Mouse (Mus musculus) liver, embryonic 14.5 days (tissue): Measurements from ENCODE around the gene Iqgap2. TPM values are rescaled to one million over a fixed set of nuclear protein-coding genes. Genes with fewer than 3 reads are reported as not detected.

Source experiments
- ATAC-seq: fragments of 200-750 bp; cut with Nextera tagmentation; 2 replicates; pipeline ENCODE4 v1.8.0; 2017; ENCODE audit warnings: moderate number of reproducible peaks, mild to moderate bottlenecking, moderate library complexity; ENCODE audit not compliant: insufficient read depth
- DNase-seq, 3 experiments: peaks; one replicate each; pipeline ENCODE4 v3.0.0-alpha.2; 2012 to 2013; ENCODE audit warnings: low read depth in 3 of 3, low spot score in 3 of 3
- H3K27ac ChIP-seq: fragments of 300-500 bp; sonication (generic); 2 replicates; pipeline ENCODE4 v1.5.1; 2014; ENCODE audit warnings: moderate library complexity, mild to moderate bottlenecking, control low read depth, inconsistent platforms
- H3K27me3 ChIP-seq: fragments of 300-500 bp; sonication (generic); 2 replicates; pipeline ENCODE4 v1.6.1; 2014; ENCODE audit warnings: mild to moderate bottlenecking, low read length, moderate library complexity; ENCODE audit not compliant: control insufficient read depth, insufficient read depth
- H3K36me3 ChIP-seq: fragments of 300-500 bp; sonication (generic); replicated peaks from 2 replicates; pipeline ENCODE4 v1.6.1; 2014; ENCODE audit warnings: low read depth; ENCODE audit not compliant: control insufficient read depth, insufficient read depth
- H3K4me1 ChIP-seq, 2 experiments: fragments of 200-500 bp in 1 of 2; fragments of 300-500 bp in 1 of 2; sonication (generic) in 1 of 2; replicated peaks; 2 replicates each; pipeline ENCODE4 v1.6.1; 2012 to 2014; ENCODE audit warnings: antibody characterized with exemption in 1 of 2, inconsistent platforms in 1 of 2, low read length in 1 of 2; ENCODE audit not compliant: control insufficient read depth in 2 of 2, insufficient read depth in 2 of 2
- H3K4me2 ChIP-seq: fragments of 300-500 bp; sonication (generic); 2 replicates; pipeline ENCODE4 v1.6.1; 2014; ENCODE audit warnings: low read depth, mild to moderate bottlenecking, control low read depth, moderate library complexity
- H3K4me3 ChIP-seq, 2 experiments: fragments of 200-500 bp in 1 of 2; fragments of 300-500 bp in 1 of 2; sonication (generic) in 1 of 2; 2 replicates each; pipeline ENCODE4 v1.5.1; 2012 to 2014; ENCODE audit warnings: low read depth in 2 of 2, low read length in 2 of 2, mild to moderate bottlenecking in 2 of 2, control low read depth in 1 of 2, inconsistent platforms in 1 of 2, moderate library complexity in 1 of 2; ENCODE audit not compliant: insufficient read depth in 1 of 2
- H3K9ac ChIP-seq: fragments of 300-500 bp; sonication (generic); replicated peaks from 2 replicates; pipeline ENCODE4 v1.6.1; 2014; ENCODE audit warnings: mild to moderate bottlenecking, control low read depth, moderate library complexity
- H3K9me3 ChIP-seq: fragments of 300-500 bp; sonication (generic); 2 replicates; pipeline ENCODE4 v1.6.1; 2016; ENCODE audit warnings: low read length, mixed read lengths; ENCODE audit not compliant: control insufficient read depth
- CTCF ChIP-seq: IDR thresholded peaks from 2 replicates; pipeline ENCODE4 v1.5.1; 2016; ENCODE audit warnings: antibody characterized with exemption, low read depth, control low read depth
- EP300 ChIP-seq: IDR thresholded peaks from 2 replicates; pipeline ENCODE4 v1.6.1; 2016; ENCODE audit warnings: antibody characterized with exemption, low read depth
- WGBS: fragments of 180-500 bp; shearing (Covaris S2); extraction: QIAGEN DNeasy Blood & Tissue Kit; methylation state at CpG from one replicate; pipeline ENCODE4 v1.1.7; 2014; ENCODE audit not compliant: insufficient replicate concordance; 5-methylcytosine and 5-hydroxymethylcytosine counted together
- polyA plus RNA-seq, 2 experiments: library from polyadenylated mRNA; depleted of rRNA in 1 of 2; stranded (reverse) in 1 of 2; unstranded in 1 of 2; fragments of >200 nt; fragmentation: Nextera tagmentation in 1 of 2; extraction: Ambion mirVana in 1 of 2; gene quantifications; 2 replicates each; pipeline versions ENCODE4 v1.2.1 to v1.2.3; 2012 to 2014

Iqgap2 gene
- polyA plus RNA-seq, 2 experiments, result 10.8 to 11.8 TPM

DNA sequence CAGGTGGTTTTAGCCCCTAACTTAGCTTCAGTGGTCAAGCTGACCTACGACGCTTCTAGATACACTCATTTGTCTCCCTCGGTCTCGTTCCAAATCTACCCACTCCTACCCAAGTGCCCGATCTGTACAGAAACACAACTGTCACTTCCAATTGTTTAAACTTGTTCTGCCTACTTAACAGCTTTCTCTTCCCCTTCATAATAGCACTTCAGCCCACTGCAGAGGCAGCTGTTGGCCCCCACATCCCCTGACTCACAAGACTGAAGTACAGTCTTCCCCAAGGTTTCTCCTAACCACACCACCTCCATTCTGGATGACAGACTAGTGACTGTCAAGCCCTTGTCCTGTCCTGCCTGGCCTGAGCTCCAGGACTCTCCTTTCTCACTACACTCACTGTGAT is 63.1 kb downstream of the Iqgap2 start:
- Histone ChIP-seq H3K4me1 (peaks cover 0 to 6% of the 10 kb centered on the region in 2 experiments; a peak in 2 of 4 replicates), H3K4me2 (no peak overlapping the region), H3K27ac (no peak overlapping the region), H3K36me3 (no peaks in the 10 kb centered on the region), H3K9ac (no peak overlapping the region), H3K4me3 (no peak overlapping the region), H3K27me3 (no peaks in the 10 kb centered on the region), H3K9me3 (no peaks in the 10 kb centered on the region)
- WGBS, result 82% methylated on average over 5 of the region's 5 CpGs
- no peak for TF ChIP-seq CTCF
- no peak for TF ChIP-seq EP300
- no peak for DNase-seq
- ATAC-seq, result no peak

DNA sequence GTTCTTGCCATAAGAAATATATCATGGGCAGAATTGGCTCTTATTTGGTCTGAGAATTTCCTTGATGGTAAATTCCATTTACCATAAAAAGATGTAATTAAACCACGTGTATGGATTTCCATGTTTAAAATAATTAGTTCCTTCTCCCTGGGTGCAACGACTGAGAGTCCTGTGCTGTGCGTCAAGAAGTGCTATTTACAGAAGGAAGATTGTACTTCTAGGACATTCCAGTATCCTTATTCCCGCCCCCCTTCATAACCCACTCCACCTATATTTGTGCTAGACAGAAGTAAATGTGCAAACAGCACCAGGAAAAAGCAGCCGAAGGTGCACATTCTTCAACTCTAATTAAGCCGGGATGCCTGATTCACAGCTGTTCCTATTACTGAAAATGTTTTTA is 65.5 kb downstream of the Iqgap2 start:
- no peak for TF ChIP-seq CTCF
- no peak for TF ChIP-seq EP300
- Histone ChIP-seq H3K27ac (no peak overlapping the region), H3K9ac (no peak overlapping the region), H3K4me3 (no peak overlapping the region), H3K36me3 (no peaks in the 10 kb centered on the region), H3K4me1 (peaks cover 0 to 6% of the 10 kb centered on the region in 2 experiments; a peak in 2 of 4 replicates), H3K4me2 (no peak overlapping the region), H3K27me3 (no peaks in the 10 kb centered on the region), H3K9me3 (no peaks in the 10 kb centered on the region)
- no peak for DNase-seq
- ATAC-seq, result no peak
- WGBS, result 70% methylated on average over 6 of the region's 6 CpGs

DNA sequence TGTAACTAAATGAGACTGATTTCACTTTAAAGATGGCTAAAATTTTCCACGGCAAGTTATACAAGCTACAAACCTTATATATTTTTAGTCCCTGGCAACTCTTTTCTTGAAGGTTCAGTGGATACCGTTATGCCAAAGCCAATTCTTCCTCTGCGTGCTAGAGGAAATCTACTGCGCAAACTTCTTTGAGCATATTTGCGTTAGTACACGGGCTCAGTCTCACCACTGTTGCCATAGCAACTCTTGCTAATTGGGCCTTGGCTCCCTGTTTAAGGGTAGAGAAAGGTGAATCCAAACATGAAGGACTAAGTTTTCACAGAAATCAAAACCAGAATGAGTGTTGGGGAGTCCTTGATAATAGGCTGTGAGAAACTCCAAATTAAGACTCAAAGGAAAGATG is 68.8 kb downstream of the Iqgap2 start:
- TF ChIP-seq CTCF, result no peak
- TF ChIP-seq EP300, result no peak
- Histone ChIP-seq H3K4me2 (no peak overlapping the region), H3K36me3 (no peaks in the 10 kb centered on the region), H3K27me3 (no peaks in the 10 kb centered on the region), H3K9ac (no peak overlapping the region), H3K4me1 (peaks cover 0 to 3% of the 10 kb centered on the region in 2 experiments; a peak in 1 of 4 replicates), H3K4me3 (no peak overlapping the region), H3K9me3 (no peaks in the 10 kb centered on the region), H3K27ac (no peak overlapping the region)
- 75% methylated on average over 6 of the region's 6 CpGs for WGBS
- ATAC-seq, result no peak
- no peak for DNase-seq

DNA sequence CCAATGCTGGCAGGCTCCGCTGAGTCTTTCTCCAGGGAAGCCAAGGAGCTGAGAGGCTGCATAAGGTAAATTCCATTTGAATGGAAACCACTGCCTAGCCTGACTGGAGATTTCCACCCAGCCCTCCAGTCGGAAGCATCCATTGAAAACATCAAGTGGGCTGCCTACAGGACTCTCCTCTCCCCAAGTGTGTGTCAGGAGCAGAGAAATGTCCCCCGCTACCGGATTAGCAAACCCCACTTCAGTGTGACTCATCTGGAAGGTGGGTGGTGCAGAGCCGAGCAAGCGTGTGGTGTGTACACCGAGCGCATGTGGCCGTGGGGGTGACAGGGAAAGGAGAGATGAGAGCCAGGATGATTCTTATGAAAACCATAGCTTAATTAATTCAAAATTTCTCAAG is 71.7 kb downstream of the Iqgap2 start:
- Histone ChIP-seq H3K4me3 (no peak overlapping the region), H3K9ac (no peak overlapping the region), H3K4me2 (no peak overlapping the region), H3K9me3 (no peaks in the 10 kb centered on the region), H3K27me3 (no peaks in the 10 kb centered on the region), H3K27ac (no peak overlapping the region), H3K4me1 (no peaks in the 10 kb centered on the region), H3K36me3 (no peaks in the 10 kb centered on the region)
- TF ChIP-seq CTCF, result no peak
- no peak for ATAC-seq
- 87% methylated on average over 9 of the region's 9 CpGs for WGBS
- DNase-seq, result no peak

DNA sequence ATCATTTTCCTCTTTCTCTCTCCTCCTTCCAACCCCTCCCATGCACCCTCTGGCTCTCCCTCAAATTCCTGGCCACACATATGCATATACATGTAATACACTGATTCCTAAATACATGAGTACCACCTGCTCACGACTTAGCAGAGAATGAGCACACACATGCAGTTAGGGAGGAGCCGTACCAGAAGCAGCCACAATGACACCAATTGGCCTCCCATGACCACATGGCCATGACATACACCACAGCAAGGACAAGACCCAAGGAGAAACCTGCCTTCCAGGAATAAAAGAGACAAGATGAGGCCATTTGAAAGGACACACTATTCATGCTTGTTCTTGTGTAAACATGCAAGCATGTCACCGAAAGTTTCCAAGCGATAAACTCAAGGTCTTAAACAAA is 72.8 kb downstream of the Iqgap2 start:
- Histone ChIP-seq H3K4me3 (no peak overlapping the region), H3K4me1 (no peaks in the 10 kb centered on the region; a peak in 1 of 4 replicates), H3K9me3 (no peaks in the 10 kb centered on the region), H3K9ac (no peak overlapping the region), H3K4me2 (no peak overlapping the region), H3K27ac (no peak overlapping the region), H3K36me3 (no peaks in the 10 kb centered on the region), H3K27me3 (no peaks in the 10 kb centered on the region)
- TF ChIP-seq CTCF (no peak), EP300 (no peak)
- 76% methylated on average over 4 of the region's 4 CpGs for WGBS
- DNase-seq, result no peak
- ATAC-seq, result no peak
